Mouse (Mus musculus) spleen, adult 2 months (tissue): ENCODE measurements at regions not wholly inside any gene's neighbourhood (a gene's known extent, or its start where the extent isn't known, plus 50 kb on each side); places are given as distances from the start of the nearest gene placed in this dataset.

Experiments used
- DNase-seq, 2 experiments: peaks; one replicate each; pipeline versions ENCODE4 v3.0.0 to v3.0.0-alpha.2; 2012 to 2021; ENCODE audit warnings: low spot score in 2 of 2, low read depth in 1 of 2
- H3K27ac ChIP-seq: fragments of 200-500 bp; 2 replicates; pipeline ENCODE4 v1.5.1; 2012; ENCODE audit warnings: low read length, inconsistent platforms; ENCODE audit not compliant: insufficient read depth
- H3K27me3 ChIP-seq: fragments of 200-500 bp; 2 replicates; pipeline ENCODE4 v1.6.1; 2012; ENCODE audit warnings: mild to moderate bottlenecking, moderate library complexity, low read length, inconsistent platforms; ENCODE audit not compliant: control insufficient read depth, insufficient read depth
- H3K36me3 ChIP-seq: fragments of 200-500 bp; 2 replicates; pipeline ENCODE4 v1.6.1; 2012; ENCODE audit warnings: mild to moderate bottlenecking, low read length, inconsistent platforms; ENCODE audit not compliant: control insufficient read depth, insufficient read depth
- H3K4me1 ChIP-seq: fragments of 200-500 bp; 2 replicates; pipeline ENCODE4 v1.6.1; 2011; ENCODE audit warnings: inconsistent platforms; ENCODE audit not compliant: control insufficient read depth, insufficient read depth, insufficient read length
- H3K4me3 ChIP-seq: fragments of 200-500 bp; 2 replicates; pipeline ENCODE4 v1.5.1; 2011; ENCODE audit warnings: mild to moderate bottlenecking, inconsistent platforms; ENCODE audit not compliant: insufficient read depth, insufficient read length; ENCODE audit errors: extremely low read depth
- CTCF ChIP-seq: fragments of 200-500 bp; IDR thresholded peaks from 2 replicates; pipeline ENCODE4 v1.5.1; 2011; ENCODE audit warnings: mild to moderate bottlenecking, inconsistent platforms; ENCODE audit not compliant: insufficient read depth, insufficient read length, insufficient replicate concordance; ENCODE audit errors: extremely low read depth
- POLR2A ChIP-seq: fragments of 200-500 bp; IDR thresholded peaks from 2 replicates; pipeline ENCODE4 v1.6.1; 2011; ENCODE audit warnings: low read depth, low read length, inconsistent platforms
- WGBS: fragments of 180-500 bp; shearing (Covaris S2); methylation state at CpG from one replicate; pipeline ENCODE4 v1.1.7; 2018; 5-methylcytosine and 5-hydroxymethylcytosine counted together

- TF ChIP-seq POLR2A (no peak), CTCF (no peak)
- WGBS = 10% methylated on average over 6 of the region's 6 CpGs
- no peaks in the 10 kb centered on the region for H3K36me3 ChIP-seq
- no peak for DNase-seq
- no peaks in the 10 kb centered on the region for H3K27me3 ChIP-seq
- no peaks in the 10 kb centered on the region for H3K4me1 ChIP-seq
- H3K4me3 ChIP-seq = no peak overlapping the region
- no peak overlapping the region for H3K27ac ChIP-seq
These were observed 171.8 kb downstream of the Actr3 start for GRCm38 (mm10) chr1:125263684-125264083.

DNA sequence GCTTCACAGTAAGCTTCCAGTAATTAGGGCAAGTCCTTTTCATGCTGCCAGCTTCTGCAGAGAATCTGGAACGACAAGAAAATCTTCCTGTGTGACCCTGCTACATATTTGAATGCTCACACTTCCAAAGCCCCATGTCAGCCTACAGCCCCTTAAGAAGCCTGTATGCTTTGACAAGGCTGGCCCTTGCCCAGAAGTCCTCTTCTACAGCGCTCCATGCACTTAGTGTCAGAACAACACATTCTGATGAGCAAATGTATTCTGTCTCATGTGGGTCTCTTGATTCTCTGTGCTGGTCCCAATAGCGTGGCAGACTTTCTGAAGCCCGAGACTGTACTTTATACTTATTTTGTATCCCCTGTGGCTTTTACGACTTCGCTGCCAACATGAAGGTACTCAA, 172.5 kb downstream of the Actr3 start:
- DNase-seq = no peak
- no peak overlapping the region for H3K27ac ChIP-seq
- 81% methylated on average over 6 of the region's 6 CpGs for WGBS
- no peaks in the 10 kb centered on the region for H3K27me3 ChIP-seq
- H3K4me1 ChIP-seq = no peaks in the 10 kb centered on the region
- no peaks in the 10 kb centered on the region for H3K36me3 ChIP-seq
- no peak overlapping the region for H3K4me3 ChIP-seq
- TF ChIP-seq POLR2A (no peak), CTCF (no peak)

- no peak for DNase-seq
- Histone ChIP-seq H3K27me3 (no peaks in the 10 kb centered on the region), H3K27ac (no peak overlapping the region), H3K4me3 (no peak overlapping the region), H3K36me3 (no peaks in the 10 kb centered on the region), H3K4me1 (no peaks in the 10 kb centered on the region)
- TF ChIP-seq CTCF (no peak), POLR2A (no peak)
- 94% methylated on average over 7 of the region's 7 CpGs for WGBS
These were observed 193.2 kb downstream of the Actr3 start for GRCm38 (mm10) chr1:125242345-125242744.

GRCm38 (mm10) chr1:125241717-125242116, 193.8 kb downstream of the Actr3 start:
- 20% methylated on average over 1 of the region's 1 CpGs for WGBS
- TF ChIP-seq CTCF (no peak), POLR2A (no peak)
- no peak overlapping the region for H3K27ac ChIP-seq

DNA sequence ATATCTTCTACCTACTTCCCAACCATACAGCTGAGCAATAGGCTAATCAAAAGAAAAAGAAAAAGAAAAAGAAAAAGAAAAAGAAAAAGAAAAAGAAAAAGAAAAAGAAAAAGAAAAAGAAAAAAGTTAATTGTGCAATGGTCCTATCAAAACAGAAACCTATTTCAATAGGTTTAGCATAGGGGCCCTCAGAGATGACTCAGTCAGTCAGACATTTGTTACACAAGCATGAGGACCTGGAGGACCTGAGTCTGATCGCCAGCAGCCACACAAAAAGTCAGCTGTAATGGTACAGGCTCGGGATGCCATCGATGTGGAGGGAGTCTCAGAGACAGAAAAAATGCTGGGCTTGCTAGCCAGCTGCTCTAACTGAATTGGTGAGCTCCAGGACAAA, 197.9 kb downstream of the Actr3 start:
- Histone ChIP-seq H3K27me3 (no peaks in the 10 kb centered on the region), H3K36me3 (no peaks in the 10 kb centered on the region), H3K4me3 (no peak overlapping the region), H3K27ac (no peak overlapping the region), H3K4me1 (no peaks in the 10 kb centered on the region)
- TF ChIP-seq CTCF (no peak), POLR2A (no peak)
- 84% methylated on average over 3 of the region's 3 CpGs for WGBS
- no peak for DNase-seq

More at GRCm38 (mm10) chr1:125241717-125242116, 193.8 kb downstream of the Actr3 start:
- Histone ChIP-seq H3K4me1 (no peaks in the 10 kb centered on the region), H3K36me3 (no peaks in the 10 kb centered on the region), H3K4me3 (no peak overlapping the region), H3K27me3 (no peaks in the 10 kb centered on the region)
- no peak for DNase-seq

DNA sequence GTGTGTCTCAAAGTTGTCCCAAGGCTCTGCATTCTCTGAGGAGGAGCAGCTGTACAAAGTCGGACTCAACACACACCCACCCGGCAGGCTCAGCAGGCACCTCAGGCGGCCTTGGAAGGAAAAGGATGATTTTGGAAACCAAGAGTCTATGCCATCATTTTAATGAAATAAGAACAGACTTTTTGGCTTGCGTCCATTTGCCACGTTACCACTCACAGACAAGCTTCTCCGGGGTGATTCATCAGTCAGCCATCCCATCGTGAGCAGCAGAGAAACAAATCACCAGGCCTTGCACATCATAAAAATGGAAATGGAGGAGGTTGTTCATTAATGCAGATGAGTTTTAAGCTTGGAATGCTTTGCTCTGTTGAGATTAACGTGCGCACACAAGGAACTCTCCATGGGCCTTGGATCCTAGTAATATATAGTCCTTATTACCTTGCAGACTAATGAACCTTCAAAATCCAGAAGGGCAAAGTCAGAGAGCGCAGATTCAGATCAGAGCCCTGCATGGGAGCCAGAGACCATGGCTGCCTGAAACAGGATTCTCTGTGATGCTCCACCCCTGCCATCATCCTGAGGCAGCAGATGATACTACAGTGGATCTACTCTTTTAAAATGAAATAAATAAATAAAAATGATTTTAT, 198.5 kb downstream of the Actr3 start:
- 91% methylated on average over 10 of the region's 10 CpGs for WGBS
- H3K27me3 ChIP-seq = no peaks in the 10 kb centered on the region; the same call in 1 of the 2 replicates
- H3K4me1 ChIP-seq = no peaks in the 10 kb centered on the region
- no peak overlapping the region for H3K27ac ChIP-seq
- DNase-seq = no peak
- no peak for TF ChIP-seq POLR2A
- no peak for TF ChIP-seq CTCF
- H3K4me3 ChIP-seq = no peak overlapping the region
- H3K36me3 ChIP-seq = no peaks in the 10 kb centered on the region

DNA sequence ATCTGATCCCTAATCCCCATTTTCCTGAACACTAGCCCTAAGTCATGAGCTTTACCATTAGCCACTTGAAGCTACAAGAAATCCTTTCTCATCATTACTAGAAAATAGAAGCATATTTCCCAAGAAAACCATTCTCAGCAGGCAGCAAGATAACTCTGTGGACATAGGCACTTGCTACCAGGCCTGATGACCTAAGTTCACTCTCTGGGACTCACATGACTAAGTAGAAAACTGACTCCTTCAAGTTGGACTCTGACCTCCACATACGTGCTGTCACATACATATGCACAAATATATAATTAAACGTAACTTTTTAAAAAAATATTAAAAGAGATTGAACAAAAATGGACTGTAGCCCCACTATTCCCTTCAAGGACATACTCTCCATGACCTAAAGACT, 200.8 kb downstream of the Actr3 start:
- TF ChIP-seq POLR2A (no peak), CTCF (no peak)
- Histone ChIP-seq H3K4me1 (no peaks in the 10 kb centered on the region), H3K27me3 (no peaks in the 10 kb centered on the region; the same call in 1 of the 2 replicates), H3K36me3 (no peaks in the 10 kb centered on the region), H3K4me3 (no peak overlapping the region), H3K27ac (no peak overlapping the region)
- 86% methylated on average over 2 of the region's 2 CpGs for WGBS
- DNase-seq = no peak

GRCm38 (mm10) chr1:125223370-125223769, 212.2 kb downstream of the Actr3 start:
- 86% methylated on average over 10 of the region's 10 CpGs for WGBS
- Histone ChIP-seq H3K4me1 (no peaks in the 10 kb centered on the region), H3K4me3 (no peak overlapping the region), H3K36me3 (no peaks in the 10 kb centered on the region), H3K27me3 (no peaks in the 10 kb centered on the region), H3K27ac (no peak overlapping the region)
- no peak for TF ChIP-seq POLR2A
- TF ChIP-seq CTCF = no peak
- no peak for DNase-seq
